Mouse (Mus musculus) c-Kit-positive CD71-positive TER-119-negative erythroid progenitor cells, embryonic 14.5 days (primary cell): ENCODE results near the gene Zfp955b.
"Not testable (repeated sequence)": the region's sequence is repeated elsewhere in the genome, so short reads cannot be mapped to it uniquely, and the experiment has no call there.

Experiments
- DNase-seq: peaks from one replicate; pipeline ENCODE4 v3.0.0-alpha.2; 2013; ENCODE audit warnings: low read depth

Zfp955b gene

DNA sequence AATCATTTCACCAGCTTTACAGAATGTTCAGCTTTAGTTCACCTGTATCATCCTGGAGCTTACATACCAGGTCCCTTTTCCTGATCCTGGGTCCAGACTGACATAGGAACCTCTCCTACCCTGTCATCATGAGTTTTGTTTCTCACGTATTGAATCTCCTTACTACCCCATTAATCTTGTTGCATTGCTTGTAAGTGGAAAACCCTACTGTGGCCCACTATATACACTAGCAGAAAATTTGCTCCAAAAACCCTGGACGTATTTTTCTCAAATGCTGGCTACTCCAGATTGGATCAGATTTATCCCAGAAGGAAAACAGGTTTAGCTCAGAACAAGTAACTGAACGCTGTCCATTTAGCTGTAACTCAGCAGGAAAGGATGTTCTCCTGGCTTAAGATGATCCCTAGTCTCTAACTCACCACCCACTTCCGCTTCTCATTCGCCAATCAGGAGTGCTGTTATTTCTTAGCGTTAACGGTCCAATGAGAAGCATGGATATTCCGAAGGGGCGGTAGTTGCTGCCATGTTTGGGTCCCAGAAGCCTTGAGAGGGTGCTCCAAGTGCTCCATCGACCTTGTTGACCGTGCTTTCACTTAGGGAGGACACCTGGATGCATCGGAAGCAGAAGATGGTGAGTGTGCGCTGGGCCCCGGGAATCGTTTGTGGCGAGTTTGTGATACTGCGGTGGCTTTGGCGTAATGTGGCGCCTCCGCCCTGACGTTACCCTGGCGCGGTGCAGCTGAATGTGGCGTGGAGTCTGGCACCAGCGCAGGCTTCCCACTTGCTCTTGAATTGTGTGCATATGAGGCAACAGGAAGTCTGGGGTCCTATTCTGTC is at the start of gene Zfp955b:
TSS of gene Zfp955b (plus strand) at position 506 of the 837 bp plus-strand sequence.
- DNase-seq: not testable (repeated sequence)

DNA sequence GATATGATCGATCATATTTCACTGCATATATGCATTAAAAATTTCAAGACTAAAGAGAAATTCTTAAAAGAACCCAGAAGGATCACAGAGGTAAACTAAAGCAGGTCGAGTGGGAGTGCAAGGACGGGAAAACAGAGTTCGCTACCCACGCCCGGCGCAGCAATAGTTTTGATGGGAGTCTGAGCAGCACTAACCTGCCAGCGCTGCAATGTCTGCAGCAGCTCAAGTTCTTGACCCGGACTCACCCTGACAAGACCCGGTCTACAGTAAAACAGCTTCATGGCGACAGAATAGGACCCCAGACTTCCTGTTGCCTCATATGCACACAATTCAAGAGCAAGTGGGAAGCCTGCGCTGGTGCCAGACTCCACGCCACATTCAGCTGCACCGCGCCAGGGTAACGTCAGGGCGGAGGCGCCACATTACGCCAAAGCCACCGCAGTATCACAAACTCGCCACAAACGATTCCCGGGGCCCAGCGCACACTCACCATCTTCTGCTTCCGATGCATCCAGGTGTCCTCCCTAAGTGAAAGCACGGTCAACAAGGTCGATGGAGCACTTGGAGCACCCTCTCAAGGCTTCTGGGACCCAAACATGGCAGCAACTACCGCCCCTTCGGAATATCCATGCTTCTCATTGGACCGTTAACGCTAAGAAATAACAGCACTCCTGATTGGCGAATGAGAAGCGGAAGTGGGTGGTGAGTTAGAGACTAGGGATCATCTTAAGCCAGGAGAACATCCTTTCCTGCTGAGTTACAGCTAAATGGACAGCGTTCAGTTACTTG is 34.6 kb upstream of the Zfp955b start, which contains the start of gene Zfp955a:
TSS of gene Zfp955a (minus strand) at position 616 of the 789 bp plus-strand sequence.
- DNase-seq: not testable (repeated sequence)

DNA sequence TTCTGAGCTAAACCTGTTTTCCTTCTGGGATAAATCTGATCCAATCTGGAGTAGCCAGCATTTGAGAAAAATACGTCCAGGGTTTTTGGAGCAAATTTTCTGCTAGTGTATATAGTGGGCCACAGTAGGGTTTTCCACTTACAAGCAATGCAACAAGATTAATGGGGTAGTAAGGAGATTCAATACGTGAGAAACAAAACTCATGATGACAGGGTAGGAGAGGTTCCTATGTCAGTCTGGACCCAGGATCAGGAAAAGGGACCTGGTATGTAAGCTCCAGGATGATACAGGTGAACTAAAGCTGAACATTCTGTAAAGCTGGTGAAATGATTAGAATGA is 34.1 kb upstream of the Zfp955b start:
- not testable (repeated sequence) for DNase-seq

DNA sequence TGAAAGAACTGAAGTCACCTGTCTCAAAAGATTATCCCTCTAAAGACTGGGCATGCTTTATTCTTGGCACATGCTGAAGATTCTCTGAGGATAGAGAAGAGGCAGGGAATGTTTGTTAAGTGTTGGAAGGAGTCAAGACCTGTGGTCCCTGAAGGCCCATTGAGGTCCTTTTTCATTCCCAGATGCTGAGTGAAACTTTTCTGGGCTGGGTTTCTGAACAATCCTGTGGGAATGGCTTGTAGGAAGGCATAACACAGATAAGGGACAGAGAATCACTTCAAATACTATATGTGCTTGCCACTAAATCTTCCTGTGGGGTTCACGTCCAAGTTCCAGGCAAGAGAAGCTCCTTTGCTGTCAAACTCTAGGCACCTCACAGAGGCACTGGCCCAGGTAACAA is 25.0 kb upstream of the Zfp955b start, which contains the start of gene Olfr63:
TSS of gene Olfr63 (plus strand) at position 301 of the 400 bp plus-strand sequence.
- no peak for DNase-seq

DNA sequence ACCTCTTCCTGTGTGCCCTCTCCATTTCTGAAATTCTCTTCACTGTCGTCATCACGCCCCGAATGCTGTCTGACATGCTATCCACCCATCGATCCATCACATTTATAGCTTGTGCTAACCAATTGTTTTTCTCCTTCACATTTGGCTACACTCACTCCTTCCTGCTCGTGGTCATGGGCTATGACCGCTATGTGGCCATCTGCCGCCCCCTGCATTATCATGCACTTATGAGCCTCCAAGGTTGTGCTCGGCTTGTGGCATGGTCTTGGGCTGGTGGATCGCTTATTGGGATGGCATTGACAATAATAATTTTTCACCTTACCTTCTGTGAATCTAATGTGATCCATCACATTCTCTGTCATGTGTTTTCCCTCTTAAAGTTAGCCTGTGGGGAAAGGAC is 20.4 kb upstream of the Zfp955b start:
- no peak for DNase-seq

DNA sequence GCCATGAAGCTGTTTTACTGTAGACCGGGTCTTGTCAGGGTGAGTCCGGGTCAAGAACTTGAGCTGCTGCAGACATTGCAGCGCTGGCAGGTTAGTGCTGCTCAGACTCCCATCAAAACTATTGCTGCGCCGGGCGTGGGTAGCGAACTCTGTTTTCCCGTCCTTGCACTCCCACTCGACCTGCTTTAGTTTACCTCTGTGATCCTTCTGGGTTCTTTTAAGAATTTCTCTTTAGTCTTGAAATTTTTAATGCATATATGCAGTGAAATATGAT is 469 bp downstream of the Zfp955b start:
- not testable (repeated sequence) for DNase-seq

DNA sequence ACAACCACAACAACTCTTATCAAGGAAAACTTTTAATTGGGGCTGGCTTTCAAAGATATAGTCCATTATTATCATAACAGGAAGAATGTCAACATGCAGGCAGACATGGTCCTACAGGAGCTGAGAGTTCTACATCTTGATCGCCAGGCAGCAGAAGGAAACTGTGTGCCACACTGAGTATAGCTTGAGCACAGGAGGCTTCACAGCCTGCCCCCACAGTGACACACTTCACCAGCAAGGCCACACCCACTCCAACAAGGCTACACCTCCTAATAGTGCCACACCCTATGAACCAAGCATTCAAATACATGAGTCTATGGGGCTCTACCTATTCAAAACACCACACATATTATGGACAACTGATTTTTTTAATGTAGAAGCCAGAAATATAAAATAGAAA is 63.6 kb downstream of the Zfp955b start:
- DNase-seq: no peak
